Mouse (Mus musculus) forebrain, embryonic 12.5 days (tissue): ENCODE results near the gene Esyt1. TPM values are rescaled to one million over a fixed set of nuclear protein-coding genes. Genes with fewer than 3 reads are reported as not detected.
"Not testable (repeated sequence)": the region's sequence is repeated elsewhere in the genome, so short reads cannot be mapped to it uniquely, and the experiment has no call there.

Experiments
- ATAC-seq: fragments of 200-750 bp; cut with Nextera tagmentation; 2 replicates; pipeline ENCODE4 v1.8.0; 2017; ENCODE audit warnings: moderate TSS enrichment; ENCODE audit not compliant: low FRiP score
- H3K27ac ChIP-seq: fragments of 300-500 bp; sonication (generic); 2 replicates; pipeline ENCODE4 v1.5.1; 2016; ENCODE audit warnings: mild to moderate bottlenecking
- H3K27me3 ChIP-seq: fragments of 300-500 bp; sonication (generic); 2 replicates; pipeline ENCODE4 v1.6.1; 2016; ENCODE audit warnings: mild to moderate bottlenecking
- H3K36me3 ChIP-seq: fragments of 300-500 bp; sonication (generic); replicated peaks from 2 replicates; pipeline ENCODE4 v1.6.1; 2016; ENCODE audit warnings: mild to moderate bottlenecking
- H3K4me1 ChIP-seq: fragments of 300-500 bp; sonication (generic); 2 replicates; pipeline ENCODE4 v1.6.1; 2016
- H3K4me2 ChIP-seq: fragments of 300-500 bp; sonication (generic); 2 replicates; pipeline ENCODE4 v1.6.1; 2016; ENCODE audit warnings: mild to moderate bottlenecking, moderate library complexity
- H3K4me3 ChIP-seq: fragments of 300-500 bp; sonication (generic); replicated peaks from 2 replicates; pipeline ENCODE4 v1.5.1; 2016; ENCODE audit warnings: mild to moderate bottlenecking
- H3K9ac ChIP-seq: fragments of 300-500 bp; sonication (generic); 2 replicates; pipeline ENCODE4 v1.6.1; 2016; ENCODE audit warnings: mild to moderate bottlenecking
- H3K9me3 ChIP-seq: fragments of 300-500 bp; sonication (generic); 2 replicates; pipeline ENCODE4 v1.6.1; 2016
- WGBS: fragments of 180-500 bp; shearing (Covaris S2); methylation state at CpG from one replicate; pipeline ENCODE4 v1.1.7; 2016; 5-methylcytosine and 5-hydroxymethylcytosine counted together
- polyA plus RNA-seq: library from polyadenylated mRNA; unstranded; fragments of >200 nt; fragmentation: Nextera tagmentation; extraction: Ambion mirVana; gene quantifications from 2 replicates; pipeline ENCODE4 v1.2.1, GENCODE M21; 2016

Esyt1 gene
- polyA plus RNA-seq, 1 experiment from 2014 or later, result 13.8 TPM

- ATAC-seq, result not testable (repeated sequence)
- H3K4me2 ChIP-seq, result peak overlapping the region; percentile 80
Measured at GRCm38 (mm10) chr10:128548051-128548791, 22.6 kb upstream of the Esyt1 start.

GRCm38 (mm10) chr10:128547361-128548032, 21.8 kb upstream of the Esyt1 start, which contains the start of gene Zc3h10:
TSS of gene Zc3h10 (minus strand) at chr10:128547774.
- under 1% methylated on average over 46 of the region's 50 CpGs for WGBS
- Histone ChIP-seq H3K4me2 (peak within 1 kb of the TSS; percentile 80), H3K9me3 (no peaks in the 10 kb centered on the region), H3K27ac (peak within 1 kb of the TSS; percentile 95), H3K27me3 (no peaks in the 10 kb centered on the region), H3K9ac (peak within 1 kb of the TSS; percentile 92), H3K4me3 (peak within 1 kb of the TSS; percentile 76), H3K36me3 (peaks cover 34% of the 10 kb centered on the region), H3K4me1 (peaks cover 25% of the 10 kb centered on the region)
- ATAC-seq, result peak; percentile 91

More at GRCm38 (mm10) chr10:128548051-128548791, 22.6 kb upstream of the Esyt1 start:
- H3K36me3 ChIP-seq, result peaks cover 27% of the 10 kb centered on the region
- peak overlapping the region; percentile 92 for H3K9ac ChIP-seq
- not testable (repeated sequence) for H3K9me3 ChIP-seq, H3K27me3 ChIP-seq
- H3K4me1 ChIP-seq, result peaks cover 23% of the 10 kb centered on the region
- H3K27ac ChIP-seq, result peak overlapping the region; percentile 95
- H3K4me3 ChIP-seq, result peak overlapping the region; percentile 76
- WGBS, result under 1% methylated on average over 30 of the region's 30 CpGs

- peak overlapping the region; percentile 95 for H3K27ac ChIP-seq
- H3K4me1 ChIP-seq, result peaks cover 25% of the 10 kb centered on the region
- 20% methylated on average over 7 of the region's 7 CpGs for WGBS
- no peaks in the 10 kb centered on the region for H3K9me3 ChIP-seq
- H3K4me2 ChIP-seq, result peak overlapping the region; percentile 80
- no peaks in the 10 kb centered on the region for H3K27me3 ChIP-seq
- ATAC-seq, result no peak
- H3K9ac ChIP-seq, result peak overlapping the region; percentile 92
- H3K36me3 ChIP-seq, result peaks cover 41% of the 10 kb centered on the region
- peak overlapping the region; percentile 76 for H3K4me3 ChIP-seq
Measured at GRCm38 (mm10) chr10:128546787-128547186, 21.1 kb upstream of the Esyt1 start.

GRCm38 (mm10) chr10:128546361-128546760, 20.7 kb upstream of the Esyt1 start:
- no peak for ATAC-seq

GRCm38 (mm10) chr10:128545570-128545898, 19.9 kb upstream of the Esyt1 start:
- no peak overlapping the region for H3K4me3 ChIP-seq
- H3K36me3 ChIP-seq, result peaks cover 48% of the 10 kb centered on the region
- ATAC-seq, result no peak

More at GRCm38 (mm10) chr10:128546361-128546760, 20.7 kb upstream of the Esyt1 start:
- H3K9me3 ChIP-seq, result no peaks in the 10 kb centered on the region
- H3K36me3 ChIP-seq, result peaks cover 42% of the 10 kb centered on the region
- H3K9ac ChIP-seq, result peak overlapping the region; percentile 92
- H3K4me1 ChIP-seq, result peaks cover 25% of the 10 kb centered on the region
- no peak overlapping the region for H3K27ac ChIP-seq
- WGBS, result 16% methylated on average over 4 of the region's 4 CpGs
- no peaks in the 10 kb centered on the region for H3K27me3 ChIP-seq
- peak overlapping the region; percentile 80 for H3K4me2 ChIP-seq
- H3K4me3 ChIP-seq, result peak overlapping the region; percentile 76

GRCm38 (mm10) chr10:128544674-128545569, 19.3 kb upstream of the Esyt1 start:
- no peak overlapping the region for H3K9ac ChIP-seq
- H3K4me3 ChIP-seq, result no peak overlapping the region
- WGBS, result 94% methylated on average over 37 of the region's 37 CpGs
- peaks cover 25% of the 10 kb centered on the region for H3K4me1 ChIP-seq
- no peak overlapping the region for H3K27ac ChIP-seq
- H3K27me3 ChIP-seq, result no peaks in the 10 kb centered on the region
- peaks cover 48% of the 10 kb centered on the region for H3K36me3 ChIP-seq
- H3K4me2 ChIP-seq, result no peak overlapping the region
- ATAC-seq, result no peak
- H3K9me3 ChIP-seq, result no peaks in the 10 kb centered on the region

More at GRCm38 (mm10) chr10:128545570-128545898, 19.9 kb upstream of the Esyt1 start:
- Histone ChIP-seq H3K4me2 (no peak overlapping the region), H3K27ac (no peak overlapping the region), H3K27me3 (no peaks in the 10 kb centered on the region), H3K9ac (no peak overlapping the region), H3K9me3 (no peaks in the 10 kb centered on the region), H3K4me1 (peaks cover 25% of the 10 kb centered on the region)
- 77% methylated on average over 3 of the region's 3 CpGs for WGBS

GRCm38 (mm10) chr10:128544151-128544657, 18.5 kb upstream of the Esyt1 start:
- Histone ChIP-seq H3K27ac (no peak overlapping the region), H3K9me3 (no peaks in the 10 kb centered on the region), H3K4me3 (no peak overlapping the region), H3K9ac (no peak overlapping the region), H3K36me3 (peaks cover 48% of the 10 kb centered on the region), H3K4me2 (no peak overlapping the region), H3K27me3 (no peaks in the 10 kb centered on the region), H3K4me1 (peaks cover 25% of the 10 kb centered on the region)
- WGBS, result 95% methylated on average over 15 of the region's 15 CpGs
- no peak for ATAC-seq

GRCm38 (mm10) chr10:128543100-128543499, 17.4 kb upstream of the Esyt1 start:
- H3K9ac ChIP-seq, result no peak overlapping the region
- no peaks in the 10 kb centered on the region for H3K27me3 ChIP-seq
- 76% methylated on average over 2 of the region's 2 CpGs for WGBS
- H3K4me2 ChIP-seq, result no peak overlapping the region
- H3K4me3 ChIP-seq, result no peak overlapping the region
- H3K4me1 ChIP-seq, result peaks cover 25% of the 10 kb centered on the region
- no peak overlapping the region for H3K27ac ChIP-seq
- H3K9me3 ChIP-seq, result no peaks in the 10 kb centered on the region
- peaks cover 48% of the 10 kb centered on the region for H3K36me3 ChIP-seq
- ATAC-seq, result no peak

- no peaks in the 10 kb centered on the region for H3K27me3 ChIP-seq
- 0 out of 2 replicates have a peak, but pooled peaks cover 4% of the 10 kb centered on the region for H3K4me1 ChIP-seq
- H3K36me3 ChIP-seq, result peaks cover 23% of the 10 kb centered on the region
- H3K4me2 ChIP-seq, result no peak overlapping the region
- no peak overlapping the region for H3K4me3 ChIP-seq
- H3K27ac ChIP-seq, result no peak overlapping the region
- WGBS, result 94% methylated on average over 1 of the region's 1 CpGs
- no peak for ATAC-seq
- no peaks in the 10 kb centered on the region for H3K9me3 ChIP-seq
- H3K9ac ChIP-seq, result no peak overlapping the region
Measured at GRCm38 (mm10) chr10:128538340-128538870, 12.7 kb upstream of the Esyt1 start.

- H3K4me2 ChIP-seq, result peak overlapping the region; percentile 34
- peak; percentile 88 for ATAC-seq
- H3K27ac ChIP-seq, result no peak overlapping the region
- H3K36me3 ChIP-seq, result peaks cover 6% of the 10 kb centered on the region
- H3K4me1 ChIP-seq, result no peaks in the 10 kb centered on the region
- H3K4me3 ChIP-seq, result no peak overlapping the region
- 18% methylated on average over 18 of the region's 18 CpGs for WGBS
- no peak overlapping the region for H3K9ac ChIP-seq
- no peaks in the 10 kb centered on the region for H3K9me3 ChIP-seq
- H3K27me3 ChIP-seq, result peaks cover under 1% of the 10 kb centered on the region; the same call in 1 of the 2 replicates
Measured at GRCm38 (mm10) chr10:128536266-128536940, 10.7 kb upstream of the Esyt1 start.

GRCm38 (mm10) chr10:128535624-128536265, 10.1 kb upstream of the Esyt1 start:
- Histone ChIP-seq H3K27ac (no peak overlapping the region), H3K4me1 (no peaks in the 10 kb centered on the region), H3K9me3 (no peaks in the 10 kb centered on the region), H3K36me3 (no peaks in the 10 kb centered on the region), H3K4me3 (no peak overlapping the region), H3K4me2 (peak overlapping the region; percentile 34), H3K27me3 (peaks cover 7% of the 10 kb centered on the region; the same call in 1 of the 2 replicates), H3K9ac (no peak overlapping the region)
- 75% methylated on average over 4 of the region's 4 CpGs for WGBS
- no peak for ATAC-seq
